Mouse (Mus musculus) MEL (cell line): ENCODE measurements around the gene Smndc1. TPM values are rescaled to one million over a fixed set of nuclear protein-coding genes. Genes with fewer than 3 reads are reported as not detected.

Experiments
- DNase-seq: peaks from one replicate; pipeline ENCODE4 v3.0.0; 2011; ENCODE audit warnings: low read depth, low spot score
- H3K27ac ChIP-seq: 2 replicates; pipeline ENCODE4 v1.5.1; 2012; ENCODE audit warnings: low read depth, mild to moderate bottlenecking, control low read depth, low read length, moderate library complexity; ENCODE audit not compliant: control insufficient read depth
- H3K27me3 ChIP-seq, 2 experiments: fragments of 150-350 bp in 1 of 2; sonication (generic) in 1 of 2; 2 replicates each; pipeline ENCODE4 v1.6.1; 2012; ENCODE audit warnings: low read length in 2 of 2, mild to moderate bottlenecking in 2 of 2, improper control_type of control experiment in 1 of 2, moderate library complexity in 1 of 2; ENCODE audit not compliant: insufficient read depth in 2 of 2, control insufficient read depth in 1 of 2
- H3K36me3 ChIP-seq, 2 experiments: 2 replicates each; pipeline ENCODE4 v1.6.1; 2012 to 2014; ENCODE audit warnings: low read length in 2 of 2, improper control_type of control experiment in 1 of 2, inconsistent platforms in 1 of 2, mild to moderate bottlenecking in 1 of 2; ENCODE audit not compliant: insufficient read depth in 2 of 2, control insufficient read depth in 1 of 2
- H3K4me1 ChIP-seq, 2 experiments: fragments of 150-350 bp in 1 of 2; sonication (generic) in 1 of 2; 2 replicates each; pipeline ENCODE4 v1.6.1; 2012; ENCODE audit warnings: low read length in 2 of 2, improper control_type of control experiment in 1 of 2, mild to moderate bottlenecking in 1 of 2; ENCODE audit not compliant: insufficient read depth in 2 of 2, control insufficient read depth in 1 of 2
- H3K4me3 ChIP-seq, 2 experiments: fragments of 150-350 bp in 1 of 2; sonication (generic) in 1 of 2; 2 replicates each; pipeline ENCODE4 v1.5.1; 2012; ENCODE audit warnings: low read depth in 2 of 2, low read length in 2 of 2, mild to moderate bottlenecking in 2 of 2, moderate library complexity in 2 of 2, control low read depth in 1 of 2, improper control_type of control experiment in 1 of 2; ENCODE audit not compliant: control insufficient read depth in 1 of 2, insufficient read depth in 1 of 2
- H3K79me2 ChIP-seq: 2 replicates; pipeline ENCODE4 v1.6.1; 2012; ENCODE audit warnings: mild to moderate bottlenecking, low read length, moderate library complexity; ENCODE audit not compliant: control insufficient read depth, poor library complexity, insufficient read depth
- H3K9ac ChIP-seq: 2 replicates; pipeline ENCODE4 v1.6.1; 2012; ENCODE audit warnings: low read depth, mild to moderate bottlenecking, control low read depth, low read length, moderate library complexity; ENCODE audit not compliant: control insufficient read depth, poor library complexity, severe bottlenecking
- H3K9me3 ChIP-seq: fragments of 150-350 bp; sonication (generic); replicated peaks from 2 replicates; pipeline ENCODE4 v1.6.1; 2012; ENCODE audit warnings: mild to moderate bottlenecking, low read length, improper control_type of control experiment, moderate library complexity; ENCODE audit not compliant: insufficient read depth
- BHLHE40 ChIP-seq: IDR thresholded peaks from 2 replicates; pipeline ENCODE4 v1.6.1; 2012; ENCODE audit warnings: low read depth, mild to moderate bottlenecking, inconsistent platforms, low read length, improper control_type of control experiment, borderline replicate concordance
- CHD1 ChIP-seq: IDR thresholded peaks from 2 replicates; pipeline ENCODE4 v1.6.1; 2012; ENCODE audit warnings: low read depth, mild to moderate bottlenecking, inconsistent platforms, low read length, improper control_type of control experiment
- CHD2 ChIP-seq: IDR thresholded peaks from 2 replicates; pipeline ENCODE4 v1.6.1; 2011; ENCODE audit warnings: low read length, improper control_type of control experiment
- CTCF ChIP-seq, 3 experiments: IDR thresholded peaks in 2 of 3; conservative IDR thresholded peaks in 1 of 3; 2 replicates each; pipeline ENCODE4 v1.5.1; 2011 to 2012; ENCODE audit warnings: low read length in 3 of 3, low read depth in 2 of 3, mild to moderate bottlenecking in 2 of 3, improper control_type of control experiment in 1 of 3, inconsistent platforms in 1 of 3, mixed read lengths in 1 of 3, moderate library complexity in 1 of 3; ENCODE audit not compliant: control insufficient read depth in 1 of 3, insufficient read depth in 1 of 3, poor library complexity in 1 of 3, severe bottlenecking in 1 of 3
- E2F4 ChIP-seq: IDR thresholded peaks from 2 replicates; pipeline ENCODE4 v1.6.1; 2011; ENCODE audit warnings: low read depth, low read length, improper control_type of control experiment, borderline replicate concordance
- ELF1 ChIP-seq: IDR thresholded peaks from 2 replicates; pipeline ENCODE4 v1.6.1; 2014; ENCODE audit warnings: low read depth, mild to moderate bottlenecking, inconsistent platforms, low read length, improper control_type of control experiment, moderate library complexity
- EP300 ChIP-seq, 2 experiments: IDR thresholded peaks; 2 replicates each; pipeline ENCODE4 v1.6.1; 2011; ENCODE audit warnings: improper control_type of control experiment in 2 of 2, low read length in 2 of 2, low read depth in 1 of 2, mild to moderate bottlenecking in 1 of 2
- ETS1 ChIP-seq: IDR thresholded peaks from 2 replicates; pipeline ENCODE4 v1.6.1; 2012; ENCODE audit warnings: low read depth, mild to moderate bottlenecking, inconsistent platforms, low read length, improper control_type of control experiment, moderate library complexity
- GABPA ChIP-seq: IDR thresholded peaks from 2 replicates; pipeline ENCODE4 v1.6.1; 2012; ENCODE audit warnings: low read depth, mild to moderate bottlenecking, inconsistent platforms, low read length, improper control_type of control experiment, moderate library complexity
- GATA1 ChIP-seq: IDR thresholded peaks from 2 replicates; pipeline ENCODE4 v1.6.1; 2011; ENCODE audit warnings: low read depth, low read length, improper control_type of control experiment
- HCFC1 ChIP-seq: IDR thresholded peaks from 2 replicates; pipeline ENCODE4 v1.6.1; 2012; ENCODE audit warnings: low read depth, mild to moderate bottlenecking, inconsistent platforms, low read length, improper control_type of control experiment, moderate library complexity
- JUND ChIP-seq: IDR thresholded peaks from 2 replicates; pipeline ENCODE4 v1.6.1; 2011; ENCODE audit warnings: low read depth, mild to moderate bottlenecking, improper control_type of control experiment, low read length
- KAT2A ChIP-seq: conservative IDR thresholded peaks from 2 replicates; pipeline ENCODE4 v1.6.1; 2012; ENCODE audit warnings: low read depth, low read length, improper control_type of control experiment, inconsistent platforms
- MAFK ChIP-seq: IDR thresholded peaks from 2 replicates; pipeline ENCODE4 v1.6.1; 2011; ENCODE audit warnings: low read depth, mild to moderate bottlenecking, low read length, improper control_type of control experiment, borderline replicate concordance
- MAX ChIP-seq: IDR thresholded peaks from 2 replicates; pipeline ENCODE4 v1.6.1; 2011; ENCODE audit warnings: low read length, improper control_type of control experiment
- MXI1 ChIP-seq: IDR thresholded peaks from 2 replicates; pipeline ENCODE4 v1.6.1; 2011; ENCODE audit warnings: mild to moderate bottlenecking, low read depth, low read length, improper control_type of control experiment
- MYB ChIP-seq: IDR thresholded peaks from 2 replicates; pipeline ENCODE4 v1.6.1; 2011; ENCODE audit warnings: mild to moderate bottlenecking, low read depth, low read length, improper control_type of control experiment
- MYC ChIP-seq: IDR thresholded peaks from 2 replicates; pipeline ENCODE4 v1.6.1; 2011; ENCODE audit warnings: low read depth, mild to moderate bottlenecking, low read length, improper control_type of control experiment, moderate library complexity
- NELFE ChIP-seq: IDR thresholded peaks from 2 replicates; pipeline ENCODE4 v1.6.1; 2011; ENCODE audit warnings: low read depth, low read length, improper control_type of control experiment
- NRF1 ChIP-seq: IDR thresholded peaks from 2 replicates; pipeline ENCODE4 v1.6.1; 2014; ENCODE audit warnings: low read depth, mild to moderate bottlenecking, inconsistent platforms, low read length, improper control_type of control experiment, moderate library complexity; ENCODE audit not compliant: poor library complexity, insufficient read depth, severe bottlenecking
- POLR2A ChIP-seq, 2 experiments: IDR thresholded peaks; 2 replicates each; pipeline ENCODE4 v1.6.1; 2011 to 2012; ENCODE audit warnings: low read length in 2 of 2, mild to moderate bottlenecking in 2 of 2, control low read depth in 1 of 2, improper control_type of control experiment in 1 of 2, low read depth in 1 of 2, moderate library complexity in 1 of 2; ENCODE audit not compliant: control insufficient read depth in 1 of 2, insufficient read depth in 1 of 2, poor library complexity in 1 of 2
- POLR2AphosphoS2 ChIP-seq: IDR thresholded peaks from 2 replicates; pipeline ENCODE4 v1.6.1; 2011; ENCODE audit warnings: low read length, improper control_type of control experiment
- POLR2AphosphoS5 ChIP-seq: IDR thresholded peaks from 2 replicates; pipeline ENCODE4 v1.6.1; 2012; ENCODE audit warnings: low read depth, borderline replicate concordance, mild to moderate bottlenecking, inconsistent platforms, low read length, moderate library complexity, mixed read lengths
- RAD21 ChIP-seq: IDR thresholded peaks from 2 replicates; pipeline ENCODE4 v1.6.1; 2011; ENCODE audit warnings: mild to moderate bottlenecking, low read depth, low read length, improper control_type of control experiment
- RCOR1 ChIP-seq: IDR thresholded peaks from 2 replicates; pipeline ENCODE4 v1.6.1; 2012; ENCODE audit warnings: low read depth, mild to moderate bottlenecking, inconsistent platforms, low read length, improper control_type of control experiment
- SIN3A ChIP-seq: IDR thresholded peaks from 2 replicates; pipeline ENCODE4 v1.6.1; 2012; ENCODE audit warnings: low read length, improper control_type of control experiment, inconsistent platforms
- SMC3 ChIP-seq: IDR thresholded peaks from 2 replicates; pipeline ENCODE4 v1.6.1; 2011; ENCODE audit warnings: low read depth, low read length, improper control_type of control experiment
- TAL1 ChIP-seq: IDR thresholded peaks from 2 replicates; pipeline ENCODE4 v1.6.1; 2012; ENCODE audit warnings: mild to moderate bottlenecking, inconsistent platforms, low read length, moderate library complexity, mixed read lengths
- TBP ChIP-seq: IDR thresholded peaks from 2 replicates; pipeline ENCODE4 v1.8.0; 2011; ENCODE audit warnings: low read depth, low read length, improper control_type of control experiment
- TCF12 ChIP-seq: IDR thresholded peaks from 2 replicates; pipeline ENCODE4 v1.6.1; 2014; ENCODE audit warnings: low read depth, mild to moderate bottlenecking, inconsistent platforms, low read length, improper control_type of control experiment, moderate library complexity
- UBTF ChIP-seq: IDR thresholded peaks from 2 replicates; pipeline ENCODE4 v1.6.1; 2012; ENCODE audit warnings: low read depth, mild to moderate bottlenecking, inconsistent platforms, low read length, improper control_type of control experiment, moderate library complexity, borderline replicate concordance; ENCODE audit not compliant: insufficient read depth
- USF1 ChIP-seq: IDR thresholded peaks from 2 replicates; pipeline ENCODE4 v1.6.1; 2014; ENCODE audit warnings: low read depth, mild to moderate bottlenecking, inconsistent platforms, low read length, improper control_type of control experiment, moderate library complexity
- USF2 ChIP-seq, 2 experiments: IDR thresholded peaks; 2 replicates each; pipeline ENCODE4 v1.6.1; 2011 to 2012; ENCODE audit warnings: improper control_type of control experiment in 2 of 2, low read length in 2 of 2, borderline replicate concordance in 1 of 2, inconsistent platforms in 1 of 2, low read depth in 1 of 2, mild to moderate bottlenecking in 1 of 2; ENCODE audit not compliant: insufficient read depth in 1 of 2
- ZKSCAN1 ChIP-seq: IDR thresholded peaks from 2 replicates; pipeline ENCODE4 v1.6.1; 2012; ENCODE audit warnings: low read depth, mild to moderate bottlenecking, inconsistent platforms, low read length, improper control_type of control experiment, moderate library complexity
- ZMIZ1 ChIP-seq: IDR thresholded peaks from 2 replicates; pipeline ENCODE4 v1.6.1; 2012; ENCODE audit warnings: low read depth, mild to moderate bottlenecking, inconsistent platforms, low read length, improper control_type of control experiment, moderate library complexity
- ZNF384 ChIP-seq: IDR thresholded peaks from 2 replicates; pipeline ENCODE4 v1.6.1; 2012; ENCODE audit warnings: low read depth, mild to moderate bottlenecking, inconsistent platforms, low read length, improper control_type of control experiment
- polyA plus RNA-seq, 2 experiments: library from polyadenylated mRNA; stranded (reverse) in 1 of 2; unstranded in 1 of 2; fragments of >175 nt in 1 of 2; fragments of >200 nt in 1 of 2; gene quantifications; 2 replicates each; pipeline versions ENCODE4 v1.2.1 to v1.2.4; 2012; ENCODE audit warnings: low replicate concordance in 2 of 2, low read depth in 1 of 2; ENCODE audit not compliant: insufficient read length in 2 of 2, insufficient read depth in 1 of 2, missing spikeins in 1 of 2
- total RNA-seq: library from RNA; depleted of rRNA; stranded (reverse); fragments of 300-350 nt; gene quantifications from 2 replicates; pipeline ENCODE4 v1.2.3, GENCODE M21; 2012

The Smndc1 gene
- total and polyA plus RNA-seq, 3 experiments: 27.5 to 166 (median 114) TPM

DNA sequence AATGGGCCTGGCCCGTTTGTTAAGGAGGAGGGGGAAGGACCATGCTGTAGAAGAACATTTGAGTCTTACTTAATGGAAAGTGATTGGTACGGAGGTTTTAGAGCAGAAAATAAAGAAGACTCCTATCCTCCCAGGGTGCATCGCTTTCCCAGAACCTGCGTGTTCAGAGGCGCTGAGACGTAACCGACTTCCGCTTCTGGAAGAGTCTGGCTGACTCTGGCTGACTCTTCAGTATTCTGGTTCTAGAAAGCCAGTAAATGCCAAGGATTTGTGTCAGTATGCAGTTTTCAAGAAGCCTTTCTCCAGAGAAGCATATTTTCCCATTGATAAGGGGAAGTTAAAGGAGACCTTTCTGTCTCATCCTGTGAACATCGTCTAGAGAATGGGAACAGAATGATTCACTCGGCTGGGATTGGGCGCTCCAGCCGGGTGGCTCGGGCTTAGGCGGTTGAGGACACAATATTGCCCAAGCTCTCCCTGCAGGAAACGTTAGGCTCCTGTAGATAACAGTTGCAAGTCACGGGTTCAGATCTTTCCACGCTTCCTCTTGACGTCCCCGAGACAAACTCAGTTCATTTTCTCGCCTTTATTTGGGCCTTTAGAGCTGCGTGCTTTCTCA, 58.4 kb downstream of the Smndc1 start:
- peak overlapping the region; percentile 5 to 34; a peak in 3 of 4 replicates for H3K4me3 ChIP-seq
- H3K4me1 ChIP-seq: peaks cover 3 to 13% of the 10 kb centered on the region in 2 experiments
- peak overlapping the region; percentile 51 for H3K9ac ChIP-seq
- no peaks in the 10 kb centered on the region for H3K9me3 ChIP-seq
- peaks cover 7% of the 10 kb centered on the region for H3K79me2 ChIP-seq
- H3K36me3 ChIP-seq: peaks cover 14 to 30% of the 10 kb centered on the region in 2 experiments
- H3K27me3 ChIP-seq: no peaks in the 10 kb centered on the region
- DNase-seq: peak; percentile 81
- H3K27ac ChIP-seq: peak overlapping the region; percentile 81
- TF ChIP-seq POLR2AphosphoS2 (no peak), GATA1 (peak; percentile 71), MAFK (no peak), USF1 (peak; percentile 58; the same call in 1 of the 2 replicates), CHD1 (no peak), TAL1 (peak; percentile 70), KAT2A (no peak), HCFC1 (peak; percentile 26; the same call in 1 of the 2 replicates), NELFE (peak; percentile 47; the same call in 1 of the 2 replicates), ZKSCAN1 (no peak), TCF12 (0 out of 2 replicates have a peak, but pooled peaks have one; percentile 23), ELF1 (peak; percentile 55; the same call in 1 of the 2 replicates), POLR2AphosphoS5 (no peak), SIN3A (no peak; the same call in 1 of the 2 replicates), MYB (no peak; the same call in 1 of the 2 replicates), NRF1 (no peak), UBTF (no peak), MXI1 (no peak; the same call in 1 of the 2 replicates), EP300 (IDR thresholded peaks at IDR 0.05; ENCODE audit: low read depth in 1 of 2, low read length in 2 of 2) (peak; percentile 73 to 79), ETS1 (0 out of 2 replicates have a peak, but pooled peaks have one; percentile 26), BHLHE40 (peak; percentile 71), GABPA (no peak), SMC3 (no peak), RCOR1 (peak; percentile 36; the same call in 1 of the 2 replicates), POLR2A (IDR thresholded peaks at IDR 0.05; ENCODE audit: control insufficient read depth in 1 of 2, insufficient read depth in 1 of 2, low read depth in 1 of 2, low read length in 2 of 2, poor library complexity in 1 of 2) (peak in 1 of 2 experiments; percentile 55; a peak in 2 of 4 replicates), ZNF384 (no peak), RAD21 (no peak; the same call in 1 of the 2 replicates), JUND (peak; percentile 30; the same call in 1 of the 2 replicates), ZMIZ1 (no peak), MYC (peak; percentile 47; the same call in 1 of the 2 replicates), USF2 (IDR thresholded peaks at IDR 0.05; ENCODE audit: borderline replicate concordance in 1 of 2, insufficient read depth in 1 of 2, low read depth in 1 of 2, low read length in 2 of 2) (no peak), CHD2 (no peak), E2F4 (no peak), TBP (peak; percentile 35; the same call in 1 of the 2 replicates), CTCF (IDR thresholded peaks at IDR 0.05 in 2 of 3, conservative IDR thresholded peaks at IDR 0.05 in 1 of 3; ENCODE audit: control insufficient read depth in 1 of 3, insufficient read depth in 1 of 3, low read depth in 2 of 3, low read length in 3 of 3, poor library complexity in 1 of 3, severe bottlenecking in 1 of 3) (no peak), MAX (peak; percentile 40)
